Mouse (Mus musculus): Measurements from ENCODE around the gene Uox. TPM values are rescaled to one million over a fixed set of nuclear protein-coding genes. Genes with fewer than 3 reads are reported as not detected.
A peak's percentile ranks its signal among the peaks of the same experiment; 100 is the strongest.

The Uox gene
- total RNA-seq, 1 experiment from 2014 or later, result 109 TPM

DNA sequence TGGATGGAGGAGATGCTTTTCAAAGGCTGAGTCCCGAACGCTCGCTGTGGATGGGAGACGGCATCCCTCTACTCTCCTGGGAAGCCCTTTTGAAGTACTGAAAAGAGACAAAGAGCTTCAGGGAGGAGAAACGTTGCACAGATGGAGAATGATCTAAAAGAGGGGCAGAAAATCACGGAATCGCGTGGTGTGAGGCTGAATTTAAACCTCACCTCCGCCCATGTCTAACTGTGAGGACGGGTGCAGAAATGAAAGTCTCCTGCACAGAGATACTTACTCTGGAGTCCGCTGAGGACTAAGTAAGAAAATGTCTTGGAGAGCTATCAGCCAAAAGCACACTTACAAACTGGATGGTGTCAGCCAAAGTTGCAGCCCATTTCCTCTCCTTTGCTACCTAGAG lies 51.7 kb downstream of the Uox start:
- no peak for DNase-seq

DNA sequence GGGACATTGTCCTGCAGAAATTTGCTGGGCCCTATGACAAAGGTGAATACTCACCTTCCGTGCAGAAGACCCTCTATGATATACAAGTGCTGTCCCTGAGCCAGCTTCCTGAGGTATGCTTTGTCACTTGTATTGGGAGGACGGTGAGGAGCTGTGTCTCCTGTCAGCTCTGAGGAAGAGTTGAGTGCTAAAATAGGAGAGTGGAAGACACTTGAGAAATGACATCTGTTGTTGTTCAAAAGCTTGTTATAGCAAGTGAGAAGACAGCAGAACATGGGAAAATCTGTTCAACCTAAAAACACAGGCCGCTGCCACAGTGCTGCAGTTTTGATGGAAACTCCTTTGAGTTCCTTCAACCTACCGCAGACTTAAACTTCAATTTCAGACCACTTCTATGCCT lies 55.5 kb downstream of the Uox start:
- no peak for DNase-seq

DNA sequence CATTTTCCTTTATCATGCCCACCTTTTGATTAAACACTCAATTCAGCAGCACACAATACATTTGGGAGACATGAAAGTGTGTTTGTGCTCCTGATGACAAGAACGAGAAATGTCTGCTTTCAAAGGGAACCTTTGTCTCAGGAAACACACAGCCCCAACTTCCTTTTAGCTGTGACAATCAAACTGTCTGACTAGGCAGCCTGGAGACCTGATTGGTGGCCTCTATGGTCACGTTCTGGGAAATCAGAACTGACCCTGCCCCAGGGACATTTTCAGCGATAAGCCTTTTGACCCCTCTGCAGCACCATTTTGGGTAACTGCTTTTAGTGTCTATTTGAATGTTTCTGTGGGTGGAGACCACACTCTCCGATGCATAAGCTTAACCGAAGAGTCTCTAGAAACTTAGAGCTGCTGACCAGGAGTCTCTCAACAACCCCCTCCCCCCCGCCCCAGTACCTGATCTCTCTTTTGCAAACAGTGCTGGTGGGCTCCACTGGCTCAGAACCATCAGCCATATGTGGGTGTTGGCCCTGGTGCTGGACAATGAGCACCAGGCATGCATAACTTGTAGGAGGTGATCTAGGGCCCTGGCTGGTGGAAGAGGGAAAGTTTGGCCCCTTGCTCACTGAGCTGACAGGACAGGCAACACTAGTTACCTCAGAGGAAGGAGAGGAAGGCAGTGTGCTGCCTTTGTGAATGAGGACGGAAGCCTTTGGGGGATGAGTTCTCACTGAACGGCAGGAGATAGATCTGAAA lies 58.2 kb downstream of the Uox start:
- no peak for DNase-seq

DNA sequence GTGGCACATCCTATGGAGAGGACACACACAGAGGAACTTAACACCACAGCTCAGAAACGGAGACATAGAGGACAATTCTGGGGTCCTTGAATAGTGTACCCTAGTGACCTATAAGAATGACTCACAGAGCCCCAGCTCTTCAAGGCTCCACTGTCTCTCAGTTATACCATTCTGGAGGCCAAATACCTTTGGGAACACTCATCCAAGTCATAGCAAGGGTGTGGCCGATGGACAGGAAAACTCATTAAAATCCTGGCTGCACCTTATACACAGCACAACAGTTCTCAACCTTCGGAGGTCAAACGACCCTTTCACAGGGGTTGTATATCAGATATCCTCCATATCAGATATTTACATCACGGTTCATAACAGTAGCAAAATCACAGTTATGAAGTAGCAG lies 62.3 kb downstream of the Uox start:
- DNase-seq, result no peak

DNA sequence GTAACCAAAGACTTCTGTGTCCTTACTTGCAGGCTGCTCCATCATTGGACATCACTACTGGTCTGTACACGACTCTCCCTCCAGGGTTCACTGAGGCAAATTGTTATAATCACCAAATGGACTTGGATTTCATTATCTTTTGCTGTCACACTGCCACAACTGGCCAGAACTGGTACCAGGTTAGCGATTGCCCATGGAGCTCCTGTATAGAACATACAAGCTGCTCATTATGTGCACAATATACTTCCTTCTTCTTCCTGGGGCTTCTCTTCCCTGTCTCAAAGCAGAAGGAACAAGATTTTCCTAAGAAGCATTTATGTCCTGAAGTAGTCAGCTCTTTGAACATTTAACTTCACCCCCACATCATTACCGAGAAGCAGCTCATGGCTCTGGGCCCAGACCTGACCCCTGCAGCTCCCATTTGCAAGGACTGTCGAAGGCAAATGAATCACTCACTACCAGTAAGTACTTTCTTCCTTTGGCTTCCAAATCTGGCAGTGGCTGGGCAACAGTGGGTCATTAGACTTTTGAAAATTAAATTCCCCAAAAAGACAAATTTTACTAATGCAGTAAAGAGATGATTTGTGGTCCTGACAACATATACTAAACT lies 71.7 kb downstream of the Uox start:
- peak; percentile 43 for DNase-seq

DNA sequence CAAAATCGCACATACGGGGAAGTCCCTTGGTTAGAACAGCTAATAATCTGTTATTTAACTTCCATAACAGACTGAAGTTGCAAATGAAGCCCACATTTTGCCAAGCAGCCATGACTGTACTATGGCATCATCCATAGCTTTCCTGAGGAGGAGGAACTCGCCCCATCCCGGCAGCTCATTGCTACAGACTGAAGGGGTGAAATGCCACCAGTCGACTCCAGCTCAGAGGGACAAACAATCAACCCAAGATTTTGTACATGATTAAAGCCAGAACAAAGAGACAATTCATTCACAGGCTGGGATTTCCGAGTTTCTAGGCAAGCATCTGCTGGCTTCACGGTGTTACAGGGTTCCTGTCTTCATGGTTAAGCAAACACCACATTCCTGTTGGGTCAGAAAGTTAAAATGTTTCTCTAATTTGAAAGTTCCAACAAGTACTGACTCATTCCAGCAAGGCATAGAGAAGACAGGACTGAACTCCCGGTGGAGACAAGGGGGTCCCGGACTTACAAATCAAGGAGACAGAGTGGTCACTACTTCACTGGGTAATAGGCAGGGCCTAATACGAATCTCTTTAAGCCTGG lies 79.2 kb downstream of the Uox start:
- no peak for DNase-seq

DNA sequence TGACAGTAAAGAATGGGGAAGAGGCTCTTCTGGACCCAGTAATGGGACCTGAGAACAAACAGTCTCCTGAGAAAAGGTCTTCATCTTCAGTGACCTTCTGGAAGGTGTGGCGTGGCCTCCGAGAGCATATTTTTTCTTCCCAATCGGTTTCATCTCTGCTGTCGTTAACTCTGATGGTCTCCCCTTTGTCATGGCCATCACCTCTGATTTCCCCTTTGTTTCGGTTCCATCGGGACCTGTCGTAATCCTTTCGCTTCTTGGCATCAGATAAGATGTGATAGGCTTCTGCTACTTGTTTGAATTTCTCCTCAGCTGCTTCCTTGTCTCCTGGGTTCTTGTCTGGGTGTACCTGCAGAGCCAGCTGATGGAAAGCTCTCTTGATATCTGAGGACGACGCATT lies 80.5 kb downstream of the Uox start:
- DNase-seq, result no peak

DNA sequence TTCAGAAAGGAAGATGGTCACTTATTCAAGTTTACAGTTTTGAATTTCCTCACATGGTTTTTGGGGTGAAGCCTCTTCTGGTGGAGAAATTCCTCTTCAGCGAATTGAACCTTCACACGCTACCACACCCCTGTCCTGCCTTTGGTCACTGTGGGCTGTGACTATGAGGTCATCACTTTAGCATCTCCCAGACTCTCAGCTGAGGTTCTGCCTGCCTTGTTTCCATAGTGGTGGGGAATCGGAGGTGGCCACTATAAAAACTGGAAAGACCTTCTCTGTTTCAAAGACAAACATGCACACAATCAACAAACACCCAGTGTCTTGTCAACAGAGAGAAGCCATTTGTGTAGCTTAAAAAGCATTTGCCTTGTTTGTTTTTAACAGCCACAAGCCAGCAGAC lies 81.0 kb downstream of the Uox start, which contains the start of gene 4930503B20Rik:
4930503B20Rik (minus strand) TSS at position 101 of the 400 bp plus-strand sequence.
- DNase-seq, result no peak

DNA sequence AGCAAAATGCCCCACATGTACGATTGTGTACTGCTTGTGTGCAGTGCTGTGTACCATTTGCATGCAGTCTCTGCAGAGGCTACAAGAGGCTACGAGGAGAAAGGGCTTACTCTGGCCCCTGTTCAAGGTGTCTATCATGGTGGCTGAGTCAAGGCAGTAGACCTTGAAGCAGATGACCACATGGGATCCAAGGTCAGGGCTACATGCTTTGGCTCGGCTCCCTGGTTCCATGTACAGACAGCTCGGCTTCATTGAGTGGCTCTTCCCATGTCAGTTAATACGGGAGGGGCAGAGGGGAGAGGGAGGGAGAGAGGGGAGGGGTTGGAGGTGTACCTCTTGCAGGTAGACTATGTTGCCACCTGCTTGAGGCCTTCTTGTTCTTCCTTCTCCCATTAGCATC lies 82.2 kb downstream of the Uox start:
- DNase-seq, result peak; percentile 56

DNA sequence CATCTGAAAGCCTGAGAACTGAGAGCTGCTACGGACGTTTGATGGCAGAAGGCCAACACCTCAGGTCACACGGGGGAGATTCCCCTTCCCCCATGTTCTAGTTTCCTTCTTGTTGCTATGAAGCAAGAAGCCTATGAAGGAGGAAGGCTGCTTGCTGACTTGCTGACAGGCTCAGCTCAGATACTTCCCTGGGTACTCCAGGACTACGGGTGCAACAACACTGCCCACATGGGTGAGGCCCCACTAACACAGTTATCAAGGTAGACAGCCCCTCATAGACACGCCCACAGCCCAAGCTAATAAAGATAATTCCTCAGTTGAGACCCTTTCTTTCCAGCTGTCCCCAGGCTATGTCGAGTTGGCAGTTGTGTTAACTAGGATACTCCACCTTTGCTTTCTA lies 83.5 kb downstream of the Uox start:
- no peak for DNase-seq

DNA sequence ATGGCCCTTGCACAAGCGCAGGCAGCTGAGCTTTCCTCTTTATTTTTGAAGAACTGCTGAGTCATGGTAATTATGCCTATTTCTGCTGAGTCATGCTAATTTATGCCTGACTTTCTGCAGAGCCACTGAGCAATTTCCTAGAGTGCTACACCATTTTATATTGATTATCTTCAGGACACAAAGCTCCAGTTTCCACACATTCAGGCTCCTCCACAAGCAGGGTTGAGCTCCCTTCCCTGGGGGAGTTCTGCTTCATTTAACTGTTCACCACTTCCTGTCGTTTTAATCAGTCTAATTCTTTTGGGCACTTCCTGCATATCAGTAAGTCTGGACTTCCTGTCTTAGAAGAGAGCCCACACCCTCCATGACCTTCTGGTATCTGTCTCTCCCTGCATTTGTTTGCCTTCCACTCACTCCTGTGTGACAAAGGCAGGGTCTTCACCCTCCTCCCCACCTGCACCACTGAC lies 84.9 kb downstream of the Uox start:
- no peak for DNase-seq

DNA sequence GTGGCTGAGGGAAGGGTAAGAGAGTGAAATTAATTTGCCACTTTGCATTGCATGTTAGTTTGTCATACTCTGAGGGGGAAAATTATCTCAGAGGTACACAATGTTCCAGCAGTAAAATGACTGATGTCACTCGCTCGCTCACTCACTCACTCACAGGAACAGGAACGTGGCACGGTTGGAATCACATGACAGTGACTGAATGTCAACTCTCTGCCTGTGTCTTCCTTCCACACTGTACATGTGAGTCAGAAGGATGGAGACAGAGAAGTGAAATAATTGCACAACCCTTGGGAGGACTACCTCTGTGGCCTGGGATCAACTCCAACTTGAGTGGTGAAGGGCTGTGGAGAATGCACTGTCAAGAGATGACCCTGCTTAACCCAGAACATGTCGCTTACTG lies 87.2 kb downstream of the Uox start:
- peak; percentile 39 for DNase-seq

DNA sequence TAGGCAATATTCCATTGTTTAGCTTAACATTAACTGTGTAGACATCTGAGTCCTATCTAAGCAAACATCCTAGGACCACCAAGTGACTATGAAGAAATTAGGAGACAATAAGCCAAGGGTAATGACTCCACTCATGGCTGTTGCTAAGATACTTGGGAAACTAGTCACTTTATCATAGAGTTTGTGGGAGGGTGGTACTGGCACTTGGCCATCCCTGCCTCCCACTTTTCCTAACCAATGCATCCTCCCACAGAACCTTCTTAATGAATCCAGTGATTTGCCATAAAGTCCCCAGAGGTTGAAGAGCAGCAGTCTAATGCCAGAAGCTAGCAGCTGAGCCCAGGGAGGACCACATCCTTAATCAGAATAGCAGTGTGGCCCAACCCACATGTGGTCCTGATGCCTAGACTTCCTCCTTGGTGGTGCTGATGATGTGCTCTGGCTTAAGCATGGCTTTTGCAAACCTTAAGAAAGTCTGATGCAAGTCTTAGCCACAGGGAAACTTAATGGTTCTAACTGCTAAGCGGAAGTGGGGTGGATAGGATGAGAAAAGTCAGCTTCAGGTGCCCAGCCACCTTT lies 87.9 kb downstream of the Uox start:
- no peak for DNase-seq

DNA sequence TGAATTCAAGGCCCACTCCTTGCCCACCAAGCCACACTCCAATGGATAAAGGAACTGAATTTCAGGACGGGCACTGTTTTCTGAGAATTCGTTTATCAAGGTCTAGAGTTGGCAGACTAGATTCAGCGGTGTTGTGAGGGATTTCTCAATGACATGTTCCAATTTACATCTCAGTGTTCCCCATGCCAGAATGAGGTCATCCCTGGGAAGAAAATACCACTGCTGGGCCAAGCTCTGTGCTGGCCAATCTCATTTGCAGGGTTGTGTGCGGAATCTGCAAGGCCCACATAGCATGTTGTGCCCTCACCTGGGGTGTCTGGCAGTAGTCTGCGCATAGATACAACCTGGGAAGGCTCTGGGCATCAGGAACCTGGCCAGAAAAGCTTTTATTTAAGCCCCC lies 89.1 kb downstream of the Uox start:
- no peak for DNase-seq

DNA sequence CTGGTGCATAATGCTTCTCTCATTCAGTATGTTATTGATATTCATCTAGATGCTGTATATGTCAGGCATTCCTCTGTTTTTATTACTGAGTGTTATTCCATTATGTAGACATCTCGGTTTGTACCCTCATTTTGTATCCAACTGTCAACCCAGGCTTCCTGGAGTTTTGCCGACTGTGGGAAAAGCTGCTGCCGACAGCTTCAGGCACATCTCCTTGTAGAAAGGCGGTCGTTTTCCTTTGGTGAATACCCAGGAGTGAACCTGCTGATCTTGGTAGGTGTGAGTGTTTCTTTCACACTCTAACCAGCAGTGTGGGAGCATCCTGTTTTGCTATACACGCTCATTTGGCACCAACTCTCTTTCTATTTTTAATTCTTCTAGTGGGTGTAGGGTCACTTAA lies 90.8 kb downstream of the Uox start:
- no peak for DNase-seq

DNA sequence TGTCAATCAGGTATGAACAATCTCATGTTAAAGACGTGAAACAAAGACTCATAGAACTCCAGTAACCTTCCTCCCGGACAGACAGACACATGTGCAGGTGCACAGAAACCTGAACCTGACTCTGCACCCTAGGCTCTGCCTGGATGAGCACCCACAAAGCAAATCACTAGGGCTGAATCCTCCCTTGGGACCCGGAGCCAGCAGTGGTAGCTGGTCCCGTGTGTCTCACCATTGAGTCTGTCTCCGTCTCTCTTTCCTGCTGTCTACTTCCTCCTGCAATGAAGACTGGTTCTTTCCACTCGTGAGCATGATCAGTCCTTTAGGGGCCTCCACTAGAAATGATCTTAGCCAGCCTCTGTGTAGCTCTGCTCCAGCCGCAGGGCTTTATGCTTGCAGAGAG lies 91.7 kb downstream of the Uox start:
- DNase-seq, result no peak

DNA sequence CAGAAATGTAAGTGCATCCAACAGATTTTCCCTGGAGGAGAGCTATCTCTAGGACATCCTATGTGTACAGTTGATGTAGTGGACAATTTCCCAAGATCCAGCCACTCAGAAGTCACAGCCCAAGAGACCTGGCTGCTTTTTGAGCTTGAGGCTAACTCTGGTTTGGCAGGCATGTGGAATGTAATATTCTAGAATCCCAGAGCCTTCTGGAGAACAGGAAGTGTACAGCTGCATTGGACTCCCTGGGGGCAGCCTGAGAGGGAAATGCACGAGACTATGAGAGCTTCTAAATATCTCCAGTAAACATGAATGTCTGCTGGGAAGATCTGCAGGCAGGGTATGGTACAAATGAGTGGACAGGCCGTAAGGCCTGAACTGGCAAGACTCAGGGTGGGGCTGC lies 100.9 kb downstream of the Uox start:
- no peak for DNase-seq

DNA sequence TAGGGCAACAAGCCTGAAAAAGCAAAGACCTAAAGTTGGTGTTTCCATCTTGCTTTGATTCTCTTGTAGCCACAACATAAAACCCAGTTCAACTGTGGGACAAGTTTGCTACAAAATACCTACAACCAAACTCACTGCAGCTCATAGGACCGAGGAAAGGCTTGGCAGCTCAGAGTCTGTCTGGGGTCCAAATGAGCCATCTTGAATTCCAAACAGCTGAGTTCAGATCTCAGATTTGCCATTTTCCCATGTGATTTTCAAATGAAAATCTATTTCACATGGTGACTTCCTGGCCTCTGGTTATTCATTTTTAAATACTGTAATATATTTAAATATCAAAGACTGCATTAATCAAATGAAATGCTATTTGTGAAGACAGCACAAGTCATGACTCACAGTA lies 104.9 kb downstream of the Uox start:
- no peak for DNase-seq

DNA sequence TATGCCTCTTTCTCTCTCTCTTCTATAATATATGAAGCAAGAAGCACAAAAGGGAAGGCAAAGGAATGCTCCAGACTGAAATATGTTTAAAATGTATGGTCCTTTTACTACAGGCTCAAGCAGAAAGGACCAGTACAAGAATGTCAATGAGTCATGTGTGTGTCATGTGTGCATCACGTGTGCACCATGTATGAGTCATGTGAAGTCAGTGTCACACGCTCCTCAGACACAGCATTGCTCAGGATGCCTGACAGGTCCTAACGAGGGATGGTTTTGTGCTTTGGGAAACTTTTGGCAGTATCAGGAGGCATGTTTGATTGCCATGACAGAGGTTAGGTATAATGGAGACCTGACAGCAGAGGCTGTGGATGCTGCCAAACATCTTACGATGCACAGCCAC lies 106.0 kb downstream of the Uox start:
- DNase-seq, result no peak

DNA sequence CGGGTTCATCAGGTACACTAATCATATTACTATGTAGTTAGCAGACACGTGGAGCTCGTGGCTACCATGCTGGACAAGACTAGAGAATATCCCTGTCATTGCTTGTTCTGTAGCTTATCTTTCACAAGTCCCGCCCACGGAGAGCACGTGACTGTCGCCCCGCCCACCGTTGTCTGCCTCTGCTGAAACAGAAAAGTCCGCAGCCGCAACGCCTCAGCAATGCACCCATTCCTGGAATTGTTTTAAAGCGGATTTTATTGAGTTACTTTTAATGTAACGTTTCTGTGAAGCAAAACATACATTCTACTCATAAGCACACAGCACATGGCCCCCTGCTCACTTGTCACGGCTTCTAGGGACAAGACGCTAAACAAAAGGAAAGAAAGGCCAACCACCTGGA lies 109.4 kb downstream of the Uox start:
- DNase-seq, result no peak

DNA sequence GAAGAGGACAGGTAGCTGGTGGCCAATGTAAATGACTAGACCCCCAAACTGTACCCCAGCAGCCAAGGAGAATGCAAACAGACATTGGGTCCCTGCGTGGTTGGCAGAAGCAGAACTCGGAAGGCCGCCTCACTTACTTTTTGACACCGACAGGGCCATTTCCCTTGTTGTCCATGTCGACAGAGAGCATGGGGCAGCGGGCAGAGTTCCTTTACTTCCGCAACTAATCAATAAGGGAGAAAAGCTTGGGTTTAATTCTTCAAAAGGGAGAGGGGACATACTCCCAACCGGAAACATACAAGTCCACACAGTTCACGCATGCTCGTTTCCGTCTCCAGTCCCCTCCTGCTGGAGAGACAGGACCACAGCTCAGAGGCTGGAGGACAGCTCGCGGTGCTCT lies 110.4 kb downstream of the Uox start:
- no peak for DNase-seq

DNA sequence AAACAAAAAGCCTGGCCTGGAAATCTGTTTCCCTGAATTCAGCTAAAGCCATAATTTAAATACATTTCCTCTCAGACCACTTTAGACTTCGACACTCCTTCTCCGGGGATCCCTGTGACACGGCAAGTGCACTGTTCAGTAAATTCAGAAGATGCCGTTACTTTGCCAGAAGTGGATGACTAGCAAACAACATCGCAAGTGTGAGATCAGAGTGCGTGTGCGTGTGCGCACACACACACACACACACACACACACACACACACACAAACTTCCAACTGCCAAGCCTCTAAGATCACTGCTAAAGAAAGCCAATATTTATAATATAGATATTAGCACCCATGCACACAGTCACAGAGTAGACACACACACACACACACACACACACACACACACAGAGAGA lies 111.5 kb downstream of the Uox start:
- DNase-seq, result no peak

All from adrenal gland, postnatal 14 days (tissue).